Mouse (Mus musculus): ENCODE results near the gene Rpl34. TPM values are rescaled to one million over a fixed set of nuclear protein-coding genes. Genes with fewer than 3 reads are reported as not detected.

Rpl34 gene
- polyA plus RNA-seq, 1 experiment = 1,289 TPM

DNA sequence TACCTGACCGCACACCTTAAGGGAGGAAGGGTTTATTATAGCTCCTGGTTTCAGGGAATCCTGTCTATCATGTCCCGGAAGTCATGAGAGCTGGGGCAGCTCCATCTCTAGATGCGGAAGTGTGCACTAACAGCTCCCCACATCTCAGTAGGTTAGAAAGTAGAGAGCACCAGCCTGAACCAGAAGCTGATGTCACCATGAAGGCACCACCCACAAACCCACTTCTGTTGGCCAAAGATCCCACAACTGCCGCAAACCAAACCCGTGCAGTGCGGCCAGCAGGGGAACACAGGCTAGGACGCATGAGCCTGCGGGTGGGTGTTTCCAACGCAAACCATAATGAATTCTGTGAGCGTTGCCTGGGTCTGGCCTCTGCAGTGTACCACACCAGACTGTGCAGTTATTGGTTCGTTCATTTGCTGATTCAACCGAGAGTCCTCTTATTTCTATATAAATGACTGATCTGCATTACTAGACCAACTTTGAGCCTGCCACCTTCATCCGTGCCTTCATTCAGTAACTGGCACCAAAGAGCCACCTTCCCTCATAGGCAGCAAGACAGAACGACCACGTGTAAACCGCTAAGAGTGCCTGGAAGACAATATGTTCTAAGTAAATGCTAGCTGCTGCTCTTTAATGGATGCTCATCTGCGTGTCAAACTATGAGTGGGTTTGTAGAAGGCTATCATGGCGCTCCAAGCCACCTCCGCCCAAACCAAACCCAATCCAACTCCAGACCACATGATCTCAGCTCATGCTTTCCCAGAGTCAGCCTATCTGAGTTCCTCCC is 52.3 kb downstream of the Rpl34 start:
- Histone ChIP-seq H3K4me1 (ENCODE audit: control insufficient read depth, insufficient read depth, low read length) (no peaks in the 10 kb centered on the region), H3K4me3 (ENCODE audit: insufficient read depth, low read length) (no peak overlapping the region), H3K27ac (ENCODE audit: insufficient read depth, low read length) (no peak overlapping the region)
- TF ChIP-seq POLR2A (IDR thresholded peaks at IDR 0.05; ENCODE audit: low read depth, low read length) (no peak), CTCF (IDR thresholded peaks at IDR 0.05; ENCODE audit: borderline replicate concordance, insufficient read depth, low read length) (no peak)

Other genes starting within 250 kb of the Rpl34 start
- not detected in 2 replicates for gene Etnppl, start 113.0 kb downstream of the Rpl34 start, polyA plus RNA-seq (2011; ENCODE audit: insufficient read length, low read depth, missing spikeins)
- gene Ostc, start 21.0 kb downstream of the Rpl34 start, polyA plus RNA-seq (2011; ENCODE audit: insufficient read length, low read depth, missing spikeins) = 279 and 363 TPM in 2 replicates